Mouse (Mus musculus) midbrain, embryonic 11.5 days (tissue): ENCODE measurements at regions not wholly inside any gene's neighbourhood (a gene's known extent, or its start where the extent isn't known, plus 50 kb on each side); places are given as distances from the start of the nearest gene placed in this dataset.

ENCODE experiments used
- ATAC-seq: fragments of 200-750 bp; cut with Nextera tagmentation; 2 replicates; pipeline ENCODE4 v1.8.0; 2017; ENCODE audit warnings: moderate TSS enrichment, moderate library complexity; ENCODE audit not compliant: low FRiP score
- DNase-seq: peaks from one replicate; pipeline ENCODE4 v3.0.0; 2015; ENCODE audit warnings: low spot score; ENCODE audit errors: missing footprints
- H3K27ac ChIP-seq: fragments of 300-500 bp; sonication (generic); 2 replicates; pipeline ENCODE4 v1.5.1; 2014; ENCODE audit warnings: low read depth, low read length
- H3K27me3 ChIP-seq: fragments of 300-500 bp; sonication (generic); 2 replicates; pipeline ENCODE4 v1.6.1; 2014; ENCODE audit warnings: mild to moderate bottlenecking, low read length, moderate library complexity, mixed read lengths; ENCODE audit not compliant: control insufficient read depth, insufficient read depth
- H3K36me3 ChIP-seq: fragments of 300-500 bp; sonication (generic); 2 replicates; pipeline ENCODE4 v1.6.1; 2014; ENCODE audit warnings: mild to moderate bottlenecking, low read length, moderate library complexity, mixed read lengths; ENCODE audit not compliant: control insufficient read depth, insufficient read depth
- H3K4me1 ChIP-seq: fragments of 300-500 bp; sonication (generic); 2 replicates; pipeline ENCODE4 v1.6.1; 2014; ENCODE audit warnings: low read length; ENCODE audit not compliant: control insufficient read depth, insufficient read depth
- H3K4me2 ChIP-seq: fragments of 300-500 bp; sonication (generic); 2 replicates; pipeline ENCODE4 v1.6.1; 2014; ENCODE audit warnings: mild to moderate bottlenecking, moderate library complexity
- H3K4me3 ChIP-seq: fragments of 300-500 bp; sonication (generic); 2 replicates; pipeline ENCODE4 v1.5.1; 2014; ENCODE audit warnings: low read depth, low read length
- H3K9ac ChIP-seq: fragments of 300-500 bp; sonication (generic); 2 replicates; pipeline ENCODE4 v1.6.1; 2014; ENCODE audit warnings: low read length
- H3K9me3 ChIP-seq: fragments of 300-500 bp; sonication (generic); 2 replicates; pipeline ENCODE4 v1.6.1; 2016; ENCODE audit warnings: low read length; ENCODE audit not compliant: control insufficient read depth
- WGBS: fragments of 180-500 bp; shearing (Covaris S2); extraction: QIAGEN DNeasy Blood & Tissue Kit; methylation state at CpG from one replicate; pipeline ENCODE4 v1.1.7; 2014; 5-methylcytosine and 5-hydroxymethylcytosine counted together

DNA sequence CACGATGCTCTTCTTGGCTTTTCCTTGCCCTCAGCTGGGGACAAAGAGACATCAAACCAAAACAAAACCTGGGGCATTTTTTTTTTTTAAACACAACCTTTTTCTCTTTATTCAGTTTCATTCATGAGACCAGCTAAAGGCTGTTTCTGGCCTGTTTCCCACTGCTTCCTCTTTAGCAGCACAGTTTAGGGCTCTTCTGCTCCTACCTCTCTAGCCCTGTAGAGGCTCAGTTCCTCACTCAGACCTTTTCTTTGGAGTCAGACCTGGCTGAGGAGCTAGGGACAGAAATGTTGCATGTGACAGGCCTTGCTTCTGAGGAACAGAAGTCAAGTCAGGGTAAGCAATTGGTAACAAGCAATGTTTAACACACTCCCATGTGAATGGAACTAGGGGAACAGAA lies 198.1 kb upstream of the Jun start:
- no peak for ATAC-seq
- no peaks in the 10 kb centered on the region for H3K36me3 ChIP-seq
- no peak overlapping the region for H3K27ac ChIP-seq
- no peaks in the 10 kb centered on the region for H3K4me1 ChIP-seq
- 23% methylated on average over 1 of the region's 1 CpGs for WGBS
- no peaks in the 10 kb centered on the region for H3K9me3 ChIP-seq
- H3K4me3 ChIP-seq: no peak overlapping the region
- no peak for DNase-seq
- no peak overlapping the region for H3K9ac ChIP-seq
- no peaks in the 10 kb centered on the region for H3K27me3 ChIP-seq
- no peak overlapping the region for H3K4me2 ChIP-seq

DNA sequence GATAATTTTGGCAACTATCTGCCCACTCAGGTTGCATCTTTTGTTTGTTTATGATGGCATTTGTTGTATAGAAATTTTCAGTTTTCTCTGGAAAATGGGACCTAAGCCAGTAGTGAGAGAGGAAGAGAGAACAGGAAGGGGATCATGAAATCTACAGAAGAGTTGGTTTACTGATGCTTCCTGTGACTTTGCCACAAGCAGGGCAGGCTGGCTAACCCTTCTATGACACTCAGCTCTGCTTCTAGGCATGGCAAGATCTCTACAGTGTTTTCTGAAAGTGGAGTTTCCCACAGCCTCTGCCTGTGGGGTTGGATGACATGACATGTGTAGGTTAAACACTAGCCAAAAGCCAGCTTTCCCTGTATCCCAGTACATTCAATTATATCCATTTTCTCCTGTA lies 217.7 kb upstream of the Jun start:
- DNase-seq: no peak
- H3K36me3 ChIP-seq: no peaks in the 10 kb centered on the region

DNA sequence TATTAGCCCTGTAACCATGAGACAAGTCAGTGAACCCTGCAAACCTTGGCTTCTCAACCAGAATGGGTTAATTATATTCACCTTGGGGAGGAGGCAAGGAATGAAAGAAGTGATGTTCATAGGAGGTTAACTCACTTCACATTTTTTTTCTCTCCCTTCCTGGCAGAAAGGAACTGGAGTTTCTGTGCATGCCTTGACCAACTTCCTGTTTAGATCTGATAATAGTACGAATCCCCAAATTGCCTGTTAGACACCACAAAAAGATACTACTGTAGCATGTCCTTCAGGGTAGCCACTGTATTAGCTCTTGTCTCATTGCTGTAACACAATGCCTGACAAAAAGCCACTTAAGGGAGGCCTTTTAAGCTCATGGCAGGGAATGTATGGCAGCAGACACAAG lies 218.4 kb upstream of the Jun start:
- no peaks in the 10 kb centered on the region for H3K4me1 ChIP-seq
- DNase-seq: no peak
- H3K27ac ChIP-seq: no peak overlapping the region
- H3K9ac ChIP-seq: no peak overlapping the region
- ATAC-seq: no peak
- no peaks in the 10 kb centered on the region for H3K9me3 ChIP-seq
- 71% methylated on average over 1 of the region's 1 CpGs for WGBS
- H3K4me2 ChIP-seq: no peak overlapping the region
- no peak overlapping the region for H3K4me3 ChIP-seq
- no peaks in the 10 kb centered on the region for H3K36me3 ChIP-seq
- H3K27me3 ChIP-seq: no peaks in the 10 kb centered on the region

More for the DNA sequence above, 217.7 kb upstream of the Jun start:
- H3K27me3 ChIP-seq: no peaks in the 10 kb centered on the region
- no peak overlapping the region for H3K4me3 ChIP-seq
- H3K4me1 ChIP-seq: no peaks in the 10 kb centered on the region
- no peak overlapping the region for H3K27ac ChIP-seq
- H3K9ac ChIP-seq: no peak overlapping the region
- no peak overlapping the region for H3K4me2 ChIP-seq
- no peak for ATAC-seq
- H3K9me3 ChIP-seq: no peaks in the 10 kb centered on the region

DNA sequence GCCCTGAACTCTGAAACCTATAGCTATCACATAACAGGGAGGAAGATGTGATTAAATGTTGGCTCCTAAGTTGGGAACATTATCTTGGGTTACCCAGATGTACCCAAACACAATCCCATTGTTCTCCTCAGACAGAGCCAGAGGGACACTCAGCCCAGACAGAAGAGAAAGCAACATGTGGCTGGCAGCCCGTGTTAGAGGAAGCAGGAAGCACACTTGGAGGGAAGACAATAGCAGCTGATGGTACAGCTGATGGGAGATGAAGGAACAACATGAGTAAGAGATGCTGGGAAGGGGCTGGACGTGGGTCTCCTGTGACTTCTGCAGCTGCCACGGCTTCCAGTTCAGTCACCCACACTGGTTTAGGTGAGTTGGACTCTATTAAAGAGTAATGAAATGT lies 224.2 kb upstream of the Jun start:
- Histone ChIP-seq H3K9ac (no peak overlapping the region), H3K36me3 (no peaks in the 10 kb centered on the region), H3K27ac (no peak overlapping the region), H3K4me1 (no peaks in the 10 kb centered on the region; the same call in none of the 2 replicates), H3K9me3 (no peaks in the 10 kb centered on the region), H3K4me2 (no peak overlapping the region), H3K4me3 (no peak overlapping the region), H3K27me3 (no peaks in the 10 kb centered on the region)
- ATAC-seq (no peak), DNase-seq (no peak)
- WGBS: 72% methylated on average over 3 of the region's 3 CpGs

DNA sequence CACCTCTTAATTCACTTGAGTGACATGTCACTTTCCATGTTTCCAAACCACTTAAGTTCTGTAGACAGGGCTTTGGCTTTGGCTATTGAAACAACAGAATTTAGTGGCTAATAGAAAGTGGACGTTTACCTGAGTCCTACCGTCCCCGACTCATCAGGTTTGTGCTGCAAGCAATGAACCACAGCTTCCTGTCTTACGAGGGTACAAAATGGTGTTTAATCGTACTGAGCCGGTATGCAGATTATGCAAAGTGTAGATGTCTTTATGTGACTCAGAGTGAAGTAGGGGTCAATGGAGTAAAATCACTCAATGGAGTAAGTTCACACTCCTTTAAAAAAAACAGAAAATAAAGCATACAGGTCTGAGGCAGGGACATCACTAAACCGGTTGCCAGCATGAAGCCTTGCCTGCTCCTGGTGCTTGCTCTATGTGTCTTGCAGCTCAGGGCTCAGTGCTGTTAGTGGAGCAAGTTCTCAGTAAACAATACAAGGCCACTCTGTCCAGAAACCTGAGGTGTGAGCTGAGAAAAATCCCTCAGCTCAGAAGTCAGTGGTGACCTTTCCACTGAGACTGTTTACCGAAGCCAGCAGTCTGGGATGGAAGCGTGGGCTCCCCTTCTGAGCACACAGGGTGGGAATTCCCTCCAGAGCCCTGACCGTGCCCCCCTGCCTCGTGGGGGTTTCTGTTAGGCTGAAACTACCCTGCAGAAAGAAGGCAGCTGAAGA lies 226.1 kb upstream of the Jun start:
- H3K27me3 ChIP-seq: no peaks in the 10 kb centered on the region
- no peak overlapping the region for H3K27ac ChIP-seq
- H3K9me3 ChIP-seq: no peaks in the 10 kb centered on the region
- H3K36me3 ChIP-seq: no peaks in the 10 kb centered on the region
- no peaks in the 10 kb centered on the region; the same call in none of the 2 replicates for H3K4me1 ChIP-seq
- 57% methylated on average over 11 of the region's 11 CpGs for WGBS
- H3K4me2 ChIP-seq: no peak overlapping the region
- no peak overlapping the region for H3K9ac ChIP-seq
- ATAC-seq (peak; percentile 33; the same call in 1 of the 2 replicates), DNase-seq (no peak)
- H3K4me3 ChIP-seq: no peak overlapping the region

DNA sequence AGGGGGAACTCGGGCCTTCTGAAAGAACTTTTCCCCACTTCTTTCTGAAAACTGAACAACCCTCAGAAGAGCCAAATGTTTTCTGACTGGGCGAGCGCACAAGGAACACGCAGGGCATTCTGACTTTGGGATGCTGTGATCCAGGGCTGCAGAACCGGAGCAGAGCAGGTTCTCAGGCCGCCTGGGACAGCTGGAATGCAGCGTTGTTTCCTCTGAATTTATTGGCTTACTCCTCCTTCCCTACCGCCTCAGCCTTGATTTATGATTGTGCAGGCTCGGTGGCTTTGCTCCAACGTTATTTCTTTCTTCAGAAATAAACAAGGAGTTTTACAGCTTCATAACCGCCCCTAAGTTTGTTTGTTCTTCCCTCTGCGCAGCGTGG lies 226.7 kb upstream of the Jun start:
- ATAC-seq (no peak), DNase-seq (no peak)
- no peak overlapping the region for H3K4me3 ChIP-seq
- H3K4me2 ChIP-seq: no peak overlapping the region
- no peak overlapping the region for H3K27ac ChIP-seq
- 61% methylated on average over 13 of the region's 13 CpGs for WGBS
- no peak overlapping the region for H3K9ac ChIP-seq
- no peaks in the 10 kb centered on the region; the same call in none of the 2 replicates for H3K4me1 ChIP-seq
- H3K9me3 ChIP-seq: no peaks in the 10 kb centered on the region
- no peaks in the 10 kb centered on the region for H3K27me3 ChIP-seq
- H3K36me3 ChIP-seq: no peaks in the 10 kb centered on the region

DNA sequence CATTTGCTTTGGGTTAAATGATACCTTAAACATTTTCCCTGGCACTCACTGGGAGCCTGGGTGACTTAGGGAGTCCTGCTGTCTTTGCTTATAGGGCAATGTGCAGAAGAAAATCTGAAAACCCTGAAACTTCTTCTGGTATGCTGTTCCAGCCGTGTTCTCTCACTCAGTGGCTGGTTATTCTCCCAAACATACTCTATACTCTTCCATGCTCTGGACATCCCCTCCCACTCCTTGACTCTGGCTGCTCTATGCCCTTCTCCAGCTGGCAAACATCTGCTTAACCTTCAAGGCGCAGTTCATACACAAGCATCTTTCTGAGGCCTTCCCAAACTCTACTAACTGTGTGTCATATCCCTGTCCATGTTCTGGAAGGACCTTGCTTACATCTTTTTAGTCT lies 227.2 kb upstream of the Jun start:
- ATAC-seq (no peak), DNase-seq (no peak)
- no peaks in the 10 kb centered on the region for H3K36me3 ChIP-seq
- H3K27ac ChIP-seq: no peak overlapping the region
- H3K4me3 ChIP-seq: no peak overlapping the region
- H3K4me2 ChIP-seq: no peak overlapping the region
- no peaks in the 10 kb centered on the region for H3K27me3 ChIP-seq
- WGBS: 84% methylated on average over 2 of the region's 2 CpGs
- no peak overlapping the region for H3K9ac ChIP-seq
- no peaks in the 10 kb centered on the region; the same call in none of the 2 replicates for H3K4me1 ChIP-seq
- H3K9me3 ChIP-seq: no peaks in the 10 kb centered on the region

DNA sequence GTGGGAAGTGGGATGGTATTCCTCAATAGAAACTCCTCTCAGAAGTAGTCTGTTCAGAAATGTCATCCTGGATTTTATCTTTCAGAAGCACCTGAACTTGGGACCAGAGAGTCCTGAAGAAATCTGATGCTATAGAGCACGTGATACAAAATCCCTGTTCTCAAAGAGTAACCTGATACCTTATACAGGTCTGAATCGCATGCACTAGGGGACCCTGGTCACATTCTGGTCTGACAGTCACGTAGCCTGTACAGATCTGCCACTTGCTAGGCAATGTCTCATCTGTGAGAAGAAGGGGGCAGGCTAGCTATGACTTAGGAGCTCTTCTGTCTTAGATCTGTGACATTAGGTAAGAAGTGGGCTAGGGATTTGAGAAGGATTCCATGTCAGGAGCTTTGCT lies 230.1 kb upstream of the Jun start:
- no peak overlapping the region for H3K4me2 ChIP-seq
- no peaks in the 10 kb centered on the region for H3K9me3 ChIP-seq
- H3K36me3 ChIP-seq: no peaks in the 10 kb centered on the region
- no peak overlapping the region for H3K9ac ChIP-seq
- ATAC-seq: no peak
- WGBS: 69% methylated on average over 3 of the region's 3 CpGs
- H3K27me3 ChIP-seq: no peaks in the 10 kb centered on the region
- no peak for DNase-seq
- H3K4me3 ChIP-seq: no peak overlapping the region
- no peaks in the 10 kb centered on the region; the same call in none of the 2 replicates for H3K4me1 ChIP-seq
- no peak overlapping the region for H3K27ac ChIP-seq

DNA sequence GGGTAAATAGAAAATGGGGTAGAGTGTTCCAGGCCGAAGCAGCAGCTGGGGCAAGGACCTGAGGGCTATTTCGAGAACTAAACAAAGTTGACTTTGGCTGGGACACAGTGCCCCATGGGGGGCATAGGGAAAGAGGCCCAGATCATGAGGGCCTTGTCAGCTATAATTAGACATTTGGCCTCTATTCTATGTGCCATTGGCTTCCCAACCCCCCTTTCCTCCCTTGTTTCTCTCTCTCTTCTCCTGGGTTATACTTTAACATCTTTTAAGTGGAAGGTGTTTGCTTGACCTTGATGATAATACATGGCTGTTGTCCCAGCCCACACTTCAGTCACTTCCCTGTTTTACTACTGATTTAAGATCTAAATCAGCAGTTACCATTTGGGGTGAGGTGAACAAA lies 231.8 kb upstream of the Jun start:
- no peak overlapping the region for H3K4me3 ChIP-seq
- ATAC-seq (no peak), DNase-seq (no peak)
- no peaks in the 10 kb centered on the region for H3K9me3 ChIP-seq
- no peak overlapping the region for H3K27ac ChIP-seq
- no peak overlapping the region for H3K9ac ChIP-seq
- no peak overlapping the region for H3K4me2 ChIP-seq
- WGBS: 87% methylated on average over 2 of the region's 2 CpGs
- H3K36me3 ChIP-seq: no peaks in the 10 kb centered on the region
- no peaks in the 10 kb centered on the region for H3K4me1 ChIP-seq
- no peaks in the 10 kb centered on the region for H3K27me3 ChIP-seq
